Mouse (Mus musculus): ENCODE results near the gene Dnph1.
A peak's percentile ranks its signal among the peaks of the same experiment; 100 is the strongest.

Gene Dnph1

DNA sequence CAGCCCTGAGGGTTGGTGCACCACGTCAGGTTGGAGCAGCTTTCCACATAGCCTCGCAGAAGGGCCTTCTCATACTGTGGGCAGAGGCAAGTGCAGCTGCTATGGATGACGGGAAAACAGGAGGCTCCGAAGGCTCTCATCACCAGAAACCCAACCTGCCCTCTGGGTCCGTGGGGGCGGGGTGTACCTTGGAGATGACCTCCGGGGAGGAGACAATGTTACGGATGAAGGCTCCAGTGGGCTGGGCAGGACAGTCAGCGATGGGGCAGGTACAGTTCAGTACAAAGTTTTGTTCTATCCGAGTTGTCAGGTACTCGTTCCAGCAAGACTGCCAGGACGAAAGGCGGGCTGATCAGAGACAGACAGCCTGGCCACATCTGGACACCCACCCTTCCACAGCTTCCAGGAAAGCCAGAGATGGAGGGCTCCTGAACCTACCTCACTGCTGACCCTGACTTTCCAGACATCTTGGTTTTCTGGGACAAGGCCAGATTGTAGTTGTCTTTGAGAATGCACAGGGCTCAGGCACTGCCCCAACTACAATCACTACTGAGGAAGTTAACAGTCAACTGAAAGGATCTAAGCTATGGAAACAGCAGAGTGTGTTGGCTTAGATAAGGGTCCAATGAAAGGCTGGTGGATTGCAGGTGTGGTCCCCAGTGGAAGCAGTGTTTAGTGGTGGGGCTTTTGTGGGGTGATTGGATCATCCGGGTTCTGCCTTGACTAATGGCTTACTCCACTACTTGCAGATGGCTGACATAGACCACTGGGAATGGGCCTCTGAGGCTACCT, 7.5 kb downstream of the Dnph1 start:
- no peak for DNase-seq (ENCODE audit: low spot score)

DNA sequence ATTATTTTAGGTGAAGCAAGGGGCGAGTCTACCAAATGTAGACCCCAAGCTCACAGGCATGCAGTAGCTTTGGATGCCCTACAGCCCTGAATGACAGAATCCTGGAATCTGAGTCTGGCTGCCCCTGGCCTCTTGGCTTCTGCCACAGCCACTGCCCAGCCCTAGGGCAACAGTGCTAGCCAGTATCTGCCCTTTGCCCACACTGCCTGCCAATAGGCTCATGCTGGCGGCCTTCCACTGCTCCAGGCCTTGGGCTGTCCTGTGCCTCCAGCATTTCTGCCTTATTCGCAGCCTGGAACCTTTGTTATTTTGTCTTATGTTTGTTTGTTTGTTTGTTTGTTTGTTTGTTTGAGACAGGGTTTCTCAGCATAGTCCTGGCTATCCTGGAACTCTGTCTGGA, 9.1 kb downstream of the Dnph1 start:
- no peak for DNase-seq (ENCODE audit: low spot score)

DNA sequence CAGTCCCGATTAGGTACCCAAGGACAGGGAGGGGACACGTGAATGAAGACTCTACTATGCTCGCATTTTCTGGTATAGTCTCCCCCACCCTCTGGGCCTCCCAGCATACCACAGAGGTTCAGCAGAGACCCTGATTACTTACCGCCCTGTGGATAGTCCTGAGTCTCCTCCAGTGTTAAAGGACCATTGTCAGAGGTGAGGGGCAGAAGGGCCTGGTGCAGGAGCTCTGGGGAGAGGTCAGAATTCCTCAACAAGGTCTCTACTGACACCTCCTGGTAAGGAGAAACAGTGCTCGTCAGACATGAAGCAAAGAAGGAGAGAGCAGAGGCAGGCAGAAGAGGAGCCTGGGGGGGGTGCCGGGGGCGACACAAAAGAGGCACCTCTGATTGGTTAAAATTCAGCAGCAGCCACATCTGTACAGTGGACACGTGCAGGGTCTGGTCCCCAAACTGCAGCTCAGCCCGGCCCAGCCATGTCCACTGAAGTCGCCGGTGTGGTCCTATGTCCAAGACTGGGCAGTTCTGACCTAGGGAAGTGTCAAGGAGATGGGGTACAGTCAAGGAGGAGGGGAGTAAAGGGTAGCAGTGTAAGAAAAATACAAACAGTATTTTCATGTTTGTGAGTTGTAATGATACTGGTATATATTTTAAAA, 14.7 kb downstream of the Dnph1 start:
- DNase-seq (ENCODE audit: low spot score): no peak

DNA sequence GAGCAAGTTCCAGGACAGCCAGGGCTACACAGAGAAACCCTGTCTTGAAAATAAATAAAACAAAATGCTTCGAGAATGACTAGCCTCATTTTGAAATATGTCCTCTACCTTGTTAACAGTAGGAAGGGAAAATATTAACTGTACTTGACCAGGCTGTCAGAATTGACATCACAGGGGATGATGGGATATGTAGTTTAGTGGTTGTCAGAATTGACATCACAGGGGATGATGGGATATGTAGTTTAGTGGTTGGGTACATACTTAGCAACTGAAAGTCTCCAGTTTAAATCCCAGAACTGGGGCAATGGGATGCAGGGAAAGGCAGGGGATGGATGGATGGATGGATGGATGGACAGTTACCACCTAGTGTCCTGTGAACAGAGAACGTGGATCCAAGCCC, 16.8 kb downstream of the Dnph1 start:
- DNase-seq (ENCODE audit: low spot score): no peak

DNA sequence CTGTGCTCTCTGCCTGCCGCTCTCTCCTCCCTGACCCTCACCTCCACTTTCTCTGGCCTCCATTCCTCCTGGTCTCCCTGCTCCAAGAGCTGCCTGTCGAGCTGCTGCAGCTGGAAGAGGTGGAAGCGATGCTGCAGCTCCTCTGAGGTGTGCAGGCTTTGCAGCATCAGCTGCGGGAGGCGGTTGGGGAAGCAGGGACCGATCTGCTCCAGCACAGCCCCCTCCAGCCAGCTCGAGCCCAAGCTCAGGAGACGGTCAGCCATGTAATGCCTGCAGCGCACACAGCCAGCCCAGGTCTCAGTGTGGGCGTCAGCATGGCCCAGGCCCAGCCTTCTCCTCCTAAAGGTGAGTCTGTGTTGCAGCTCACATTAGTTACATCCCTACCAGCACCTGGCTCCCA, 23.5 kb downstream of the Dnph1 start:
- DNase-seq (ENCODE audit: low spot score): no peak

DNA sequence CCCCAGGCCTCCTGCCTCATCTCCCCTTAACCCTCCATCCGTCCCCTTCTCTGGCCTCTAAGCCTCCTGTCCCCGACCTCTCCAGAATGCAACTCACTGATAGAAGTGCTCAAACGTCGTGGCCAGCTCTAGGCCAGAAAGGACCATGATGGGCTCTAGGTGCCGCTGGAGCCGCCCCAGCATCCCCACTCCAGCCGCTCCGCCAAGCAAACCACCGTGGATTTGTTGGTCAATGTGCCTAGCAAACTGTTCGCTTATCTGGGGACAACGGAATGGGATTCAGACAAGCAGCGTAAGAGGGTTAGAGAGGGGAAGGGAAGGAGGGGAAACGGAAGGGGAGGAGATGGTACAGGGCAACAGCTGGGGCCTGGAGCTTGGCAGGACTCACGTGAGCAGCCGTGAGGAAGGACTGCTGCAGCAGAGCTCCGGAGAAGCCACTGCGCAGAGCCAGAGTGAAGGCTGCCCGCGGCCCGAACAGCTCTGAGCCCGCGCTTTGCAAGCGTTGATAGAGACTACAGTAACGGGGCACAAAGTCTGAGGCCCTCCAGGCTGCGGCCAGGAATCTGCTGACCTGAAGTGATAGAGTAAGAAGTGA, 24.0 kb downstream of the Dnph1 start:
- peak; percentile 13 for DNase-seq (ENCODE audit: low spot score)

DNA sequence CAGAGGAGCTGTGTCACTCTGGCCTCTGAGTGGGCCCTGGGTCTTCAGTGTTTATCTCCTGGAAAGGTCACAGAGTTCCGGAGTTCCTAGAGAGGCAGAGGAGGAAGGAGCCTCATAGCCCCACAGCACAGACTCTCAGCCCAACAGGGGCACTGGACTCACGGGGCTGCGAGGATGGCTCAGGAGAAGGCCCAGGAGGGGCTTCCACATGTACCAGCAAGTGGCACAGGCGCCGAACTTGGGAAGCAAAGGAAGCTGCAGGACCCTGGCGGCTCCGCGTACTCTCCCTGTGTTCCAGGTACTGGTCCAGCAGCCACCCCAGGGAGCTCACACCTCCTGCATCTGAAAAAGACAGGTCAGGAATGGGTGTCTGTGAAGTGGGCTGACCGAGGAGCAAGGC, 24.7 kb downstream of the Dnph1 start:
- no peak for DNase-seq (ENCODE audit: low spot score)

DNA sequence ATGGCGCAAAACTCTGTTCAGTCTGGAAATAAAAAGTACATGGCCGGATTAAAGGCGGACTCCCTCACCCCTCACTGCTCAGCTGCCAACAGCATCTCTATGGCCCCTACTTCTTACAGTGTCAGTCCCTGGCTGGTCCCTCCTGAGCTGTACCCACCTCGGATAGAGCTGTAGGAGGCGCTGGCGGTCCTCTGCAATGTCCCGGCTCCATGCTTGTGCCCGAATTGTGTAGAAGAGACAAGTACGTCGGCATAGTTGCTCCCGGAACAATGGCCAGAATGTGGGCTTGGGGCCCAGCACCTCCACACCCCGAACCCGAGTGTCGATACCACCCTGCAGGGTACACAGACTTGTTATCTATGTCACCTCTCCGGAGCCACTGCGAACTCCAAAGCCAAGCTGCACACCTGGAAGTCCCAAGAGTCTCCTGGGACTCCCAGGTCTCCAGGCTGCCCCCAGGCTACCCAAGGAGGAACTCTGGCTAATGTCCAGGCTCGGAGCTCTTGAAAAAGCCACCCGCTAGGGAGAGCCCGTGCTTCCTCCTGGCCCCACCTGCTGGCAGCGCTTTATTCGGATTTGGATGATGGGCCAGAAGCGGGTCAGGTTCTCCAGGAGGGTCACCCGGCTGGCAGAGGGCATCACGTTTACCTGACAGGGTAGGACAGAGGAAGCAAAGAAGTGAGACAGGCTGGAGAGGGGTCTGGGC, 25.6 kb downstream of the Dnph1 start:
- no peak for DNase-seq (ENCODE audit: low spot score)

DNA sequence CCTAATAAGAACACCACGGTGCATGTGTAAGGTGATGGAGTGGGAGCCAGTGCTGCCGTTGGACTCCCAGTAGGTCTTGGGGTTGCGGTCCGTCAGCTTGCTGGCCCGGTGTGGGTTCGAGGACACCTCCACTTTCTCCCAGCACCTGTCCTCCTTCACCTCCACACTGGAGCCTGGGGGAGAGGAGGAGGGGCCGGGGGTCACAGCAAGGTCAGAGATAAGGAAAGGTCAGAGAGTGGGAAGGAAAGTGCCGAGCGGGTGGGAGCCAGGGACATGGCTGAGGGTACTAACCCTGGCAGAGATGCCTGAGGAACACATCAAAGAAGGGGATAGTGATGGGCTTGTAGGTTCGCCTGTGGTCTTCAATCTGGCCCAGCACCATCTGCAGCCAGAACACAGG, 28.6 kb downstream of the Dnph1 start:
- no peak for DNase-seq (ENCODE audit: low spot score)

DNA sequence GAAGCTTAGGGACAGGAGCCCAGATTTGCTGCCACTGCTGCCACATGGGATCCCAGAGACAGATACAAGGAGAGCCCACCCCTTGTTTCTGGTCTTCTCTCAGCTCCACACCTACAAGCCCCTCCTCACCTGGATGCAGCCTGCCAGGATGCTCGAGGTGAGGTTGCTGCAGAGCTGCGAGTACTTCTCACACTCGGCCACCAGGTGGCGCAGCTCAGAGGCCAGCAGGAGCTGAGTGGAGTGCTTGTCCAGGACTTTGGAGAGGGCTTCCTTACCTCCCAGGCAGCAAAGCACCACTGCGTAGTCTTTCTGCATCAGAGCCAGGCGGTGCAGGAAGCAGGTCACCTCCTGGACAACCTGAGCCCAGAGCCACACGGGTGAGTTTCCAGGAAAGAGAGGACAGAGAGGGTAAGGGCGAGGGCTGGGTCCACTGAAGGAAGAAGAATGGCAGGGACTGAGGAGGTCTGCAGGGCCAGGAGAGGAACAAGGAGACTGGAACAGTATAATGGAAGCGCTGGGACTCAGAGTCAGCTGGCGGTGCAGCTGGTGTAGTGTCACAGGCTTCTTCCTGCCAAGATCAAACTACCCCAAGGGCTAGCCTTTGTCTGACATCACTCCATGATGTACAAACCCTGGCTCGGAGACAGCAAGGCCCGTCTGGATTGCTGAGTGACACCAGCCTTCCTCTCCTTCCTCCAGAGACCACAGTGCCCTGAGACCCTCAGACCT, 29.2 kb downstream of the Dnph1 start:
- DNase-seq (ENCODE audit: low spot score): peak; percentile 40

DNA sequence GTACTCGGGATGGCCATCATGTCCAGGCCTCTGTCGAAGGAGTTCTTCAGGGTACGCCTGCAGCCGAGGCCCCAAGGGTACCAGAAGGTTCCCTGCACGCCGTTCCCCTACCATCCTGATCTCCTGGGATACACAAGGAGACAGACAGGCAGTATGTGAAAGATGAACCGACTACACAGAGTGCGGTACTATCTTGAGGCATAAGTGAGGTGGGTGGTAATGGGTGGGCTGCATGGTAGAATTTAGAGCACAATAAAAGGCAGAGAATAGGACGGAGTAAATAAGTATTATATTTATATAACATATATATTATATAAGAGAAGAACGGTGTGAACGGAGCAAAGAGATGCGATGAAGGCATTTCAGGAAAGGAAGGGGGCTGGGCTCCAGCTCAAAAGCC, 47.1 kb downstream of the Dnph1 start:
- no peak for DNase-seq (ENCODE audit: low spot score)

DNA sequence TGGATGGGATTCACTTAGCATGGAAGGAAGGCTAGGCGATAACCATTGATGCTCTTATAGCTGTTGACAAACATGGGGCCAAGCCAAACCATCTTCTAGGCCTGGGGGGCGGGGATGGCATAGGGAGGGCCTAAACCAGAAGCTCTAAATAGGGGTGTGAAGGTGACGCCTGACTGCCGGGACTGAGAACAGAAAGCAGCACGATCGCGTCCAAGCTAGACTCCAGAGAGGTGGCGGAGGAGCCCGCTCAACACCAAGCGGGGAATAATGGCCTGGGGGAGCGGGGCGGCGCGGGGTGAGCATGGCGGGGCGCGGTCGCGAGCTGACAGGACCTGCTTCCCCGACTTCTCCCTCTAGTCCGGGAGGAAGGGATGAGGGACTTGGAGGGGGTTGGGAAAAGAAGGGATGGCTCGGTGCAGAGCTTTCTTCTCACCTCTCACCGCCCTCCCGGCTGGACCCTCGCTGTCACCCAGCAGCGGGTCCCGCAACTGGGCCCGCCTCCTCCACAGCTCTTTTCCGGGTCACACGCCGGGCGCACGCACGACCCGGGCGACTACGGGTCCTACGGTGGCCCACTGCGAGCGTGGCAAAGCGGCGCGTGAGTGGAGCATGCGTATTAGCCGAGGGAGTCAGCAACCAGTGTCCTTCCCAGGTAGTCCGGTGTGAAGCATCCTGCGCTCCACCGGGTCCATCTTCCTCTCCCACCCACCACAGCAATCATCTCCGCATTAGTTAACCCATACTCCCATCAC, 49.5 kb downstream of the Dnph1 start, which contains the start of gene Cul9:
Gene Cul9, minus strand, starts transcription at position 576 of the 752 bp plus-strand sequence.
- peak; percentile 26 for DNase-seq (ENCODE audit: low spot score)

DNA sequence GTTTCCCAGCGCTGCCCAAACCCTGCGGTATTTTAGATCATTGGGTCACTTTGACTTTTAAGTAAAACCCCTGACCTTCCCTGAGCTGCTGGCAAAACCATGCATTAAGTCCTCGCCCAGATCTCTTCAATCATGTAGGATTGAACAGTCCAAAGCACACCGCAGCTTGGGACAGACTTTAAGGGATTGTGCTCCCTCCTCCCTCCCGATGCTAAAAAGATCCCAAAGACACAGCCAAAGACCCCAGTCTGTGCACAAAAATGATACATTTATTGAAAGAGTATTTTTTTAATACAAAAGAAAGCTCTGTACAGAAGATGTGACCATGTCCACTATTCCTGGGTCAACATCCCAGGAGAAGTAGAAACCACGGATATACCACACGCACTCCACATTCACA, 50.1 kb downstream of the Dnph1 start:
- DNase-seq (ENCODE audit: low spot score): no peak

DNA sequence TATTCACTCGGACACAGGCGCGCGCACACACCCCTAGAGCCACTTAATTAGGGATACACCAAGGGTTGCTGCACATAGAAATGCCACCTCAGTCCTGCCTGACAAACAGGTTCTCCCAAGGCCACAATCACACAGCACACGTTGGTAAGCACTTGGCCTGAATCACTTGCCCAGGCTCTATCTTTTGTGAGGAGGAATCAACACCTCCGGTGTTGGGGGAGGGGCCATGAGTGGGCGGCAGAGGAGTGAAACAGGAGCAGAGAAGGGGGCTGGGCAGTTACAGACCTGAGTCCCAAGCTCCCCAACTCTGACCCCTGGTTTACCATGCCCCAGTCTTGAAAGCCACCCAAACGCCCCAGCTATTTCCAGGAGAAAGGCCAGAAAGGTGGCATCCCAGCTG, 50.5 kb downstream of the Dnph1 start:
- DNase-seq (ENCODE audit: low spot score): no peak

DNA sequence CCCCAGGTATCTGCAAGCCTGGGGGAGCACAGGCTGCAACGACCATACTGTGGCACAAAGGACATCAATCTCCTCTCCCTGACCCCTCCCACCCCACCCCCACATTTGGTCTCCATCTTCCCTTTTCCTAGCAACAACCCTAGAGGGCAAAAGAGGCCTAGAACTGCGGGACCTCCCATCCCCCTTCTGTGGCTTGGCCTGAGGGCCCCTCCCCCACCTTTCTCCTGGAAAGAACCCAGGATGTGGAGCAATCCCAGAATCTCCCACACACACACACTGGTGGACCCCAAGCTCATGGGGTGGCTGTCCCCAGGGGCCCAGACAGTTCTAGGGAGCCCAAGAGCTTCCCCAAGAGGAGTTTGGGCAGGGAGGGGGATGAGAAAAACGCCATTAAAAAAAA, 51.4 kb downstream of the Dnph1 start:
- DNase-seq (ENCODE audit: low spot score): no peak

DNA sequence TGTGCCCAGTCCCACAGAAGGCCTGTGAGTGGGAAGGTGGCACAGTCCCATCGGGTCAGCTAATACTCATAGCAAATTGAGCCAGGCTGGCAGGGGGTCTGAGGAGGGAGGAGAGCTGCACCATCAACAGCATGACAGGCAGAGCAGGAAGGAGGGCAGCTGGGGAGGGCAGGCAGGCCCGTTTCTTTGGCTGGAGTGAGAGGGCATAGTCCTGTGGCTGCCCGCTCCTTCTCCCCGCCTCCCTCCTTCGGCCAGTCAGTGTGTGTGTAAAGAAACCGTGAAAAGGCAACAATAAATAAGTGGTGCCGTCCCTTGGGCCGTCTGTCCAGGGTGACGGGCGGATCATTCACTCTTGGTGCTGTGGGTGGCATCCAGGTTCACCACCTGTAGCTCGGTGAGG, 52.2 kb downstream of the Dnph1 start:
- no peak for DNase-seq (ENCODE audit: low spot score)

DNA sequence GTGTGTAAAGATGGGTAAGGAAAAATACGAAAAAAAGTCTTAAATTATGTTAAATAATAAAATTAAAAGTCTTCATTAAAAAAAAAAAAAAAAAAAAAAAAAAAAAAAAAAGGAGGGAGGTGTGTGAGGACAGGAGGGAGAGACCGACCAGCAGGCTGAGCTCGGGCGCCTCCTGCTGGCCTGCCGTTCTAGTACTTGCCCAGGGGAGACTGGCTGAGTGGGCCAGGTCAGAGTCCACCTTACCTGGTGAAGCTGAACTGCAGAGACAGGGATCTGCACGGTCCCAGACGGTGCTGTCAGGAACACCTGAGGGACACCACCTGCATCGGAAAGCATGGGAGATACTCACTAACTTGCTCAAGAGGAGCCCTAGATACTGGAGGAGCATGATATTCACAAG, 52.7 kb downstream of the Dnph1 start:
- peak; percentile 50 for DNase-seq (ENCODE audit: low spot score)

All from yolk sac, embryonic 10.5 days (tissue).